Mouse (Mus musculus) erythroblast, embryonic 14.5 days (primary cell): Measurements from ENCODE around the gene Camk2d.

Experiments
- GATA1 ChIP-seq: IDR thresholded peaks from 2 replicates; pipeline ENCODE4 v1.6.1; 2012; ENCODE audit warnings: low read length, inconsistent platforms, mixed read lengths
- TAL1 ChIP-seq: IDR thresholded peaks from 3 replicates; pipeline ENCODE4 v1.6.1; 2012; ENCODE audit warnings: low read length, inconsistent platforms, mixed read lengths

- no peak for TF ChIP-seq GATA1
- TF ChIP-seq TAL1 = no peak
Observed at GRCm38 (mm10) chr3:126656173-126656572, 60.1 kb downstream of the Camk2d start.
